Mouse (Mus musculus) c-Kit-negative CD71-positive TER-119-positive erythroid progenitor cells, embryonic 14.5 days (primary cell): ENCODE measurements around the gene Ap3m1.
A peak's percentile ranks its signal among the peaks of the same experiment; 100 is the strongest.

Experiments used
- DNase-seq: peaks from one replicate; pipeline ENCODE4 v3.0.0-alpha.2; 2013; ENCODE audit warnings: low read depth, low spot score

The Ap3m1 gene

GRCm38 (mm10) chr14:21073981-21074380 is 21.7 kb upstream of the Ap3m1 start:
- DNase-seq = peak; percentile 36

GRCm38 (mm10) chr14:21069594-21069993 is 17.3 kb upstream of the Ap3m1 start:
- DNase-seq = no peak

- DNase-seq = no peak
Measured at GRCm38 (mm10) chr14:21065490-21066162, 13.3 kb upstream of the Ap3m1 start.

GRCm38 (mm10) chr14:21064321-21064720 is 12.0 kb upstream of the Ap3m1 start:
- no peak for DNase-seq

GRCm38 (mm10) chr14:21062766-21063513 is 10.6 kb upstream of the Ap3m1 start:
- no peak for DNase-seq

- no peak for DNase-seq
Measured at GRCm38 (mm10) chr14:21058972-21059371, 6.7 kb upstream of the Ap3m1 start.

- DNase-seq = no peak
Measured at GRCm38 (mm10) chr14:21053586-21053985, 1.3 kb upstream of the Ap3m1 start.

- DNase-seq = no peak
Measured at GRCm38 (mm10) chr14:21053151-21053550, 843 bp upstream of the Ap3m1 start.

- no peak for DNase-seq
Measured at GRCm38 (mm10) chr14:21052781-21053130, 448 bp upstream of the Ap3m1 start.

GRCm38 (mm10) chr14:21051380-21052111 is 762 bp downstream of the Ap3m1 start:
- no peak for DNase-seq

- DNase-seq = peak; percentile 56
Measured at GRCm38 (mm10) chr14:21050734-21051133, 1.6 kb downstream of the Ap3m1 start.

- DNase-seq = no peak
Measured at GRCm38 (mm10) chr14:21048879-21049278, 3.4 kb downstream of the Ap3m1 start.

GRCm38 (mm10) chr14:21047840-21048239 is 4.5 kb downstream of the Ap3m1 start:
- DNase-seq = no peak

GRCm38 (mm10) chr14:21039623-21040022 is 12.7 kb downstream of the Ap3m1 start:
- no peak for DNase-seq

- DNase-seq = no peak
Measured at GRCm38 (mm10) chr14:21039077-21039476, 13.2 kb downstream of the Ap3m1 start.

GRCm38 (mm10) chr14:21034791-21035190 is 17.5 kb downstream of the Ap3m1 start:
- DNase-seq = no peak

GRCm38 (mm10) chr14:21034271-21034670 is 18.0 kb downstream of the Ap3m1 start:
- DNase-seq = no peak

GRCm38 (mm10) chr14:21031783-21032511 is 20.4 kb downstream of the Ap3m1 start:
- DNase-seq = peak; percentile 47

GRCm38 (mm10) chr14:21029025-21029659 is 23.2 kb downstream of the Ap3m1 start:
- no peak for DNase-seq

GRCm38 (mm10) chr14:21027542-21027941 is 24.8 kb downstream of the Ap3m1 start:
- no peak for DNase-seq

- DNase-seq = no peak
Measured at GRCm38 (mm10) chr14:21020435-21020834, 31.9 kb downstream of the Ap3m1 start.
